Mouse (Mus musculus) cerebellum, postnatal 36 days (tissue): Measurements from ENCODE around the gene Hpd.

Experiments used
- DNase-seq, 2 experiments: peaks; one replicate each; pipeline ENCODE4 v3.0.0; 2021 to 2022; ENCODE audit warnings: mixed read lengths in 2 of 2

Gene Hpd

GRCm38 (mm10) chr5:123134186-123134874 lies 48.2 kb downstream of the Hpd start:
- DNase-seq = peak; percentile 67 to 75

- DNase-seq = no peak
Measured at GRCm38 (mm10) chr5:123133784-123134143, 48.8 kb downstream of the Hpd start.

GRCm38 (mm10) chr5:123133083-123133783 lies 49.3 kb downstream of the Hpd start:
- DNase-seq = peak; percentile 86 to 93

- peak; percentile 87 to 89 for DNase-seq
Measured at GRCm38 (mm10) chr5:123132308-123133071, 50.0 kb downstream of the Hpd start, which contains the start of gene Rhof. TSS of gene Rhof (minus strand) at chr5:123132692.

- DNase-seq = no peak
Measured at GRCm38 (mm10) chr5:123130814-123131148, 51.7 kb downstream of the Hpd start.

GRCm38 (mm10) chr5:123130030-123130813 lies 52.3 kb downstream of the Hpd start:
- DNase-seq = no peak

- no peak for DNase-seq
Measured at GRCm38 (mm10) chr5:123129170-123129757, 53.3 kb downstream of the Hpd start.

- no peak for DNase-seq
Measured at GRCm38 (mm10) chr5:123128426-123129169, 53.9 kb downstream of the Hpd start.

- DNase-seq = no peak
Measured at GRCm38 (mm10) chr5:123127031-123127430, 55.5 kb downstream of the Hpd start.

- no peak for DNase-seq
Measured at GRCm38 (mm10) chr5:123125638-123126406, 56.7 kb downstream of the Hpd start.

- DNase-seq = no peak
Measured at GRCm38 (mm10) chr5:123125105-123125504, 57.4 kb downstream of the Hpd start.

GRCm38 (mm10) chr5:123122181-123122580 lies 60.3 kb downstream of the Hpd start:
- no peak for DNase-seq
